Mouse (Mus musculus) ES-Bruce4 (cell line): ENCODE results near the gene Manba.

Experiments used
- CTCF ChIP-seq: IDR thresholded peaks from one replicate; pipeline ENCODE4 v1.8.1; 2011; ENCODE audit warnings: low read depth, low read length
- POLR2A ChIP-seq: IDR thresholded peaks from one replicate; pipeline ENCODE4 v1.8.1; 2011; ENCODE audit warnings: low read length; ENCODE audit not compliant: insufficient read depth

DNA sequence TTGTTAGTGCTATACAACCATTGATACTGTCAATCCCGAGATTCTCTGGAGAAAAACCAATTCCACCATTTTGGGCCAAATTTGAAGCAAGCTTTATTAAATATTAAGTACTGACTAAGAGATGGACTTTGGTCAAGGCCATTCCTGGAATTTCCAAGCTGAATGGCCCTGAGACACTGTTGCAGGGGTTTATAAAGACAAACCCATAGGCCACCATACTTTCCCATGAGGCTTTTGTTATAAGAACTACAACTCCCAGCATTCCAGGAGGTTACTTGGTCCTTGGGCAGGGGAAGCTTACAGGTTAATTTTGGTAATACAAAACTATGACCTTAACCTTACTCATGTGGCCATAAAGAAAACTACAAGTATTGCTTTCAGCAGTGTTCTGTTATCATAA, 22.8 kb downstream of the Manba start:
- TF ChIP-seq CTCF (no peak), POLR2A (no peak)
